Mouse (Mus musculus) MEL (cell line): ENCODE results near the gene Gm7075.

Experiments used
- CTCF ChIP-seq, 3 experiments: IDR thresholded peaks in 2 of 3; conservative IDR thresholded peaks in 1 of 3; 2 replicates each; pipeline ENCODE4 v1.5.1; 2011 to 2012; ENCODE audit warnings: low read length in 3 of 3, low read depth in 2 of 3, mild to moderate bottlenecking in 2 of 3, improper control_type of control experiment in 1 of 3, inconsistent platforms in 1 of 3, mixed read lengths in 1 of 3, moderate library complexity in 1 of 3; ENCODE audit not compliant: control insufficient read depth in 1 of 3, insufficient read depth in 1 of 3, poor library complexity in 1 of 3, severe bottlenecking in 1 of 3
- E2F4 ChIP-seq: IDR thresholded peaks from 2 replicates; pipeline ENCODE4 v1.6.1; 2011; ENCODE audit warnings: low read depth, low read length, improper control_type of control experiment, borderline replicate concordance
- GABPA ChIP-seq: IDR thresholded peaks from 2 replicates; pipeline ENCODE4 v1.6.1; 2012; ENCODE audit warnings: low read depth, mild to moderate bottlenecking, inconsistent platforms, low read length, improper control_type of control experiment, moderate library complexity
- KAT2A ChIP-seq: conservative IDR thresholded peaks from 2 replicates; pipeline ENCODE4 v1.6.1; 2012; ENCODE audit warnings: low read depth, low read length, improper control_type of control experiment, inconsistent platforms
- MAFK ChIP-seq: IDR thresholded peaks from 2 replicates; pipeline ENCODE4 v1.6.1; 2011; ENCODE audit warnings: low read depth, mild to moderate bottlenecking, low read length, improper control_type of control experiment, borderline replicate concordance
- MAX ChIP-seq: IDR thresholded peaks from 2 replicates; pipeline ENCODE4 v1.6.1; 2011; ENCODE audit warnings: low read length, improper control_type of control experiment
- POLR2A ChIP-seq, 2 experiments: IDR thresholded peaks; 2 replicates each; pipeline ENCODE4 v1.6.1; 2011 to 2012; ENCODE audit warnings: low read length in 2 of 2, mild to moderate bottlenecking in 2 of 2, control low read depth in 1 of 2, improper control_type of control experiment in 1 of 2, low read depth in 1 of 2, moderate library complexity in 1 of 2; ENCODE audit not compliant: control insufficient read depth in 1 of 2, insufficient read depth in 1 of 2, poor library complexity in 1 of 2
- ZMIZ1 ChIP-seq: IDR thresholded peaks from 2 replicates; pipeline ENCODE4 v1.6.1; 2012; ENCODE audit warnings: low read depth, mild to moderate bottlenecking, inconsistent platforms, low read length, improper control_type of control experiment, moderate library complexity

- TF ChIP-seq ZMIZ1 (no peak), E2F4 (no peak), KAT2A (no peak), POLR2A (IDR thresholded peaks at IDR 0.05; ENCODE audit: control insufficient read depth in 1 of 2, insufficient read depth in 1 of 2, low read depth in 1 of 2, low read length in 2 of 2, poor library complexity in 1 of 2) (no peak), CTCF (IDR thresholded peaks at IDR 0.05 in 2 of 3, conservative IDR thresholded peaks at IDR 0.05 in 1 of 3; ENCODE audit: control insufficient read depth in 1 of 3, insufficient read depth in 1 of 3, low read depth in 2 of 3, low read length in 3 of 3, poor library complexity in 1 of 3, severe bottlenecking in 1 of 3) (no peak), GABPA (no peak), MAFK (no peak), MAX (no peak)
Measured at GRCm38 (mm10) chr10:63415287-63415686, 6.3 kb downstream of the Gm7075 start.
